Mouse (Mus musculus): ENCODE data around the gene Ttc14. TPM values are rescaled to one million over a fixed set of nuclear protein-coding genes. Genes with fewer than 3 reads are reported as not detected.

Ttc14 gene
- polyA plus RNA-seq (2015; fragmentation: Nextera tagmentation; extraction: Ambion mirVana), result 60.8 and 61.8 TPM in 2 replicates

GRCm38 (mm10) chr3:33799617-33800512 lies at the start of gene Ttc14:
Gene Ttc14, plus strand, starts transcription at chr3:33799832.

DNA sequence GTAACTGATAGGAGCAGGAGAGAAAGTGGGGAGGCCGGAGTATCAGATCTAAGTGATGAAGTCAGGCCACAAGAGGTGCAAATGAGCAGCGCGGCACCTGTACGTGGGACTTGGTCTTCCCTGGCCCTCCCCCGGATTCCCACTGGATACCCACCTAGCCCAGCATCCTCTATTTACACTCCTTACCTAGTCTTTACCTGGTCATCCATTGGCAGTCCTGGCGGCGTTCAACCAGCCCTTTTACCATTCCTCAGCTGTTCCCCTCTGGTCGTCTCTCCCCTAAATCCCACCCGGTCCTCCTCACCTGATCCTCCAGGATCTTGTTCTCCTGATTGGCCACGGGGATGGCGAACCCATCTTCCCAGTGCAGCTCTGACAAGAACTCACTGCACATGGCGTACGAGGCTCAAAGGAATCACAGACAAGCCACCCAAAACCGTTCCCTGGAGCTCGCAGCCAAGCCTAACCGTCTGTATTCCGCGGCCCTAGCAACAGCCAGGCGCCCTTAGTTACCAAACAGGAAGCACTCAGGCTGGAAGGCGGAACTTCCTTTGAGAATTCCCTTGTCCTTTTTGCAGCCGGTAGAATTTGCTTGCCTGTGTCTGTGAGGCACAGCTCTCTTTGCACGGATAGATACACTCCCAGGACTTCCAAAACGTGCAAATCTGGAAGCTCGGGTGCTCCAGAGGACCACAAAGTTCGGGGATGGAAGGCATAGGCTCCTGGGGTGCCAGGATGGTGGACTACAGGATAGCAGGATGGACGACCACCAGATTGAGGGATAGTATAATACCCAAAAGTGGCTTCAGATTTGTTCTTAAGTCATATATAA lies 44.4 kb downstream of the Ttc14 start, which contains the start of gene Ccdc39:
Ccdc39 (minus strand) TSS at position 510 of the 832 bp plus-strand sequence.

Other genes with a start within 250 kb of the Ttc14 start
- 10.7 and 12.8 TPM in 2 replicates for gene Ccdc39, start 44.5 kb downstream of the Ttc14 start, polyA plus RNA-seq (2015; fragmentation: Nextera tagmentation; extraction: Ambion mirVana)
- 28.8 and 28.9 TPM in 2 replicates for gene Fxr1, start 220.1 kb downstream of the Ttc14 start, polyA plus RNA-seq (2015; fragmentation: Nextera tagmentation; extraction: Ambion mirVana)

Data from neural tube, postnatal 0 days (tissue).